Mouse (Mus musculus) midbrain, embryonic 10.5 days (tissue): ENCODE data around the gene Qpctl. TPM values are rescaled to one million over a fixed set of nuclear protein-coding genes. Genes with fewer than 3 reads are reported as not detected.
A peak's percentile ranks its signal among the peaks of the same experiment; 100 is the strongest.

Experiments used
- DNase-seq: peaks from one replicate; pipeline ENCODE4 v3.0.0-alpha.2; 2017; ENCODE audit warnings: low spot score
- H3K27ac ChIP-seq: fragments of 300-500 bp; sonication (generic); replicated peaks from 2 replicates; pipeline ENCODE4 v1.5.1; 2016; ENCODE audit warnings: mild to moderate bottlenecking
- H3K27me3 ChIP-seq: fragments of 300-500 bp; sonication (generic); 2 replicates; pipeline ENCODE4 v1.6.1; 2016; ENCODE audit warnings: low read depth, mild to moderate bottlenecking; ENCODE audit not compliant: poor library complexity, severe bottlenecking
- H3K36me3 ChIP-seq: fragments of 300-500 bp; sonication (generic); 2 replicates; pipeline ENCODE4 v1.6.1; 2016; ENCODE audit warnings: mild to moderate bottlenecking, moderate library complexity
- H3K4me1 ChIP-seq: fragments of 300-500 bp; sonication (generic); 2 replicates; pipeline ENCODE4 v1.6.1; 2016
- H3K4me3 ChIP-seq: fragments of 300-500 bp; sonication (generic); 2 replicates; pipeline ENCODE4 v1.5.1; 2016; ENCODE audit warnings: mild to moderate bottlenecking, moderate library complexity
- H3K9me3 ChIP-seq: fragments of 300-500 bp; sonication (generic); replicated peaks from 2 replicates; pipeline ENCODE4 v1.6.1; 2016; ENCODE audit warnings: mild to moderate bottlenecking
- WGBS: fragments of 180-500 bp; shearing (Covaris S2); methylation state at CpG from one replicate; pipeline ENCODE4 v1.1.7; 2016; 5-methylcytosine and 5-hydroxymethylcytosine counted together
- polyA plus RNA-seq: library from polyadenylated mRNA; unstranded; fragments of >200 nt; fragmentation: Nextera tagmentation; extraction: Ambion mirVana; gene quantifications from 2 replicates; pipeline ENCODE4 v1.2.1, GENCODE M21; 2016

Gene Qpctl
- polyA plus RNA-seq = 17.0 and 21.2 TPM in 2 replicates

GRCm38 (mm10) chr7:19148875-19149541, at the start of gene Qpctl:
TSS of gene Qpctl (minus strand) at chr7:19149291.
- H3K36me3 ChIP-seq = peaks cover 47% of the 10 kb centered on the region
- H3K4me1 ChIP-seq = peaks cover 33% of the 10 kb centered on the region
- no peaks in the 10 kb centered on the region for H3K27me3 ChIP-seq
- peak within 1 kb of the TSS; percentile 87 for H3K4me3 ChIP-seq
- under 1% methylated on average over 43 of the region's 43 CpGs for WGBS
- DNase-seq = peak; percentile 98
- H3K9me3 ChIP-seq = no peaks in the 10 kb centered on the region
- H3K27ac ChIP-seq = peak within 1 kb of the TSS; percentile 80

GRCm38 (mm10) chr7:19197985-19198384, 48.9 kb upstream of the Qpctl start:
- Histone ChIP-seq H3K4me3 (no peak overlapping the region), H3K27me3 (no peaks in the 10 kb centered on the region), H3K9me3 (no peaks in the 10 kb centered on the region; the same call in 1 of the 2 replicates), H3K36me3 (peaks cover 74% of the 10 kb centered on the region), H3K4me1 (no peaks in the 10 kb centered on the region), H3K27ac (no peak overlapping the region)
- WGBS = 30% methylated on average over 2 of the region's 2 CpGs
- no peak for DNase-seq

- Histone ChIP-seq H3K27ac (no peak overlapping the region), H3K4me3 (no peak overlapping the region), H3K9me3 (no peaks in the 10 kb centered on the region; the same call in 1 of the 2 replicates), H3K27me3 (no peaks in the 10 kb centered on the region), H3K36me3 (peaks cover 77% of the 10 kb centered on the region), H3K4me1 (no peaks in the 10 kb centered on the region)
- 70% methylated on average over 6 of the region's 6 CpGs for WGBS
- DNase-seq = no peak
These were observed 47.6 kb upstream of the Qpctl start for GRCm38 (mm10) chr7:19196676-19197075.

- H3K9me3 ChIP-seq = no peaks in the 10 kb centered on the region; the same call in 1 of the 2 replicates
- no peaks in the 10 kb centered on the region for H3K27me3 ChIP-seq
- no peaks in the 10 kb centered on the region for H3K4me1 ChIP-seq
- no peak overlapping the region for H3K4me3 ChIP-seq
- H3K36me3 ChIP-seq = peaks cover 74% of the 10 kb centered on the region
- 97% methylated on average over 4 of the region's 4 CpGs for WGBS
- H3K27ac ChIP-seq = no peak overlapping the region
- no peak for DNase-seq
These were observed 45.6 kb upstream of the Qpctl start for GRCm38 (mm10) chr7:19194676-19195075.

- Histone ChIP-seq H3K36me3 (peaks cover 40% of the 10 kb centered on the region), H3K27ac (no peak overlapping the region), H3K9me3 (no peaks in the 10 kb centered on the region), H3K4me1 (peaks cover 19% of the 10 kb centered on the region), H3K27me3 (peaks cover 11% of the 10 kb centered on the region), H3K4me3 (no peak overlapping the region)
- DNase-seq = no peak
- 90% methylated on average over 6 of the region's 6 CpGs for WGBS
These were observed 35.7 kb upstream of the Qpctl start for GRCm38 (mm10) chr7:19184758-19185157.

- H3K36me3 ChIP-seq = peaks cover 38% of the 10 kb centered on the region
- H3K27me3 ChIP-seq = peaks cover 16% of the 10 kb centered on the region
- no peak overlapping the region for H3K4me3 ChIP-seq
- H3K9me3 ChIP-seq = no peaks in the 10 kb centered on the region
- no peak overlapping the region for H3K27ac ChIP-seq
- peaks cover 24% of the 10 kb centered on the region for H3K4me1 ChIP-seq
- 86% methylated on average over 2 of the region's 2 CpGs for WGBS
- DNase-seq = no peak
These were observed 35.2 kb upstream of the Qpctl start for GRCm38 (mm10) chr7:19184250-19184649.

- Histone ChIP-seq H3K4me3 (peak overlapping the region; percentile 67), H3K4me1 (peaks cover 51% of the 10 kb centered on the region), H3K27ac (peak overlapping the region; percentile 76), H3K9me3 (no peaks in the 10 kb centered on the region), H3K27me3 (peaks cover 49% of the 10 kb centered on the region), H3K36me3 (peaks cover 14% of the 10 kb centered on the region)
- WGBS = 2% methylated on average over 26 of the region's 27 CpGs
- peak; percentile 62 for DNase-seq
These were observed 31.9 kb upstream of the Qpctl start for GRCm38 (mm10) chr7:19180862-19181429.

- H3K9me3 ChIP-seq = no peaks in the 10 kb centered on the region
- H3K36me3 ChIP-seq = peaks cover 8% of the 10 kb centered on the region
- no peak for DNase-seq
- WGBS = 33% methylated on average over 6 of the region's 6 CpGs
- peaks cover 58% of the 10 kb centered on the region for H3K27me3 ChIP-seq
- no peak overlapping the region for H3K27ac ChIP-seq
- H3K4me1 ChIP-seq = peaks cover 58% of the 10 kb centered on the region
- H3K4me3 ChIP-seq = peak overlapping the region; percentile 50
These were observed 30.8 kb upstream of the Qpctl start for GRCm38 (mm10) chr7:19179936-19180335.

GRCm38 (mm10) chr7:19179173-19179572, 30.1 kb upstream of the Qpctl start:
- Histone ChIP-seq H3K9me3 (no peaks in the 10 kb centered on the region), H3K4me1 (peaks cover 58% of the 10 kb centered on the region), H3K36me3 (peaks cover 8% of the 10 kb centered on the region), H3K4me3 (peak overlapping the region; percentile 50), H3K27ac (peak overlapping the region; percentile 23; the same call in 1 of the 2 replicates), H3K27me3 (peaks cover 58% of the 10 kb centered on the region)
- peak; percentile 83 for DNase-seq
- under 1% methylated on average over 31 of the region's 32 CpGs for WGBS

- peak; percentile 82 for DNase-seq
- H3K4me1 ChIP-seq = peaks cover 59% of the 10 kb centered on the region
- peaks cover 3% of the 10 kb centered on the region for H3K36me3 ChIP-seq
- 0 out of 2 replicates have a peak overlapping the region, but pooled peaks have one; percentile 23 for H3K27ac ChIP-seq
- peaks cover 58% of the 10 kb centered on the region for H3K27me3 ChIP-seq
- H3K9me3 ChIP-seq = no peaks in the 10 kb centered on the region
- H3K4me3 ChIP-seq = peak overlapping the region; percentile 50
- WGBS = 4% methylated on average over 27 of the region's 27 CpGs
These were observed 29.5 kb upstream of the Qpctl start for GRCm38 (mm10) chr7:19178443-19179092.

- H3K27me3 ChIP-seq = peaks cover 58% of the 10 kb centered on the region
- H3K4me3 ChIP-seq = peak overlapping the region; percentile 37
- no peaks in the 10 kb centered on the region for H3K9me3 ChIP-seq
- no peaks in the 10 kb centered on the region for H3K36me3 ChIP-seq
- DNase-seq = no peak
- H3K4me1 ChIP-seq = peaks cover 64% of the 10 kb centered on the region
- 7% methylated on average over 17 of the region's 18 CpGs for WGBS
- no peak overlapping the region for H3K27ac ChIP-seq
These were observed 28.9 kb upstream of the Qpctl start for GRCm38 (mm10) chr7:19178035-19178434.

GRCm38 (mm10) chr7:19177216-19177615, 28.1 kb upstream of the Qpctl start:
- H3K9me3 ChIP-seq = no peaks in the 10 kb centered on the region
- H3K36me3 ChIP-seq = no peaks in the 10 kb centered on the region
- 71% methylated on average over 7 of the region's 7 CpGs for WGBS
- H3K4me1 ChIP-seq = peaks cover 70% of the 10 kb centered on the region
- H3K27ac ChIP-seq = no peak overlapping the region
- DNase-seq = no peak
- peaks cover 58% of the 10 kb centered on the region for H3K27me3 ChIP-seq
- peak overlapping the region; percentile 61 for H3K4me3 ChIP-seq

GRCm38 (mm10) chr7:19176516-19176947, 27.4 kb upstream of the Qpctl start:
- Histone ChIP-seq H3K4me1 (peaks cover 69% of the 10 kb centered on the region), H3K4me3 (peak overlapping the region; percentile 61), H3K27me3 (peaks cover 63% of the 10 kb centered on the region), H3K27ac (peak overlapping the region; percentile 81), H3K36me3 (no peaks in the 10 kb centered on the region), H3K9me3 (no peaks in the 10 kb centered on the region)
- WGBS = 3% methylated on average over 21 of the region's 21 CpGs
- DNase-seq = no peak
